Mouse (Mus musculus): ENCODE results near the gene Zfp94.

Zfp94 gene

DNA sequence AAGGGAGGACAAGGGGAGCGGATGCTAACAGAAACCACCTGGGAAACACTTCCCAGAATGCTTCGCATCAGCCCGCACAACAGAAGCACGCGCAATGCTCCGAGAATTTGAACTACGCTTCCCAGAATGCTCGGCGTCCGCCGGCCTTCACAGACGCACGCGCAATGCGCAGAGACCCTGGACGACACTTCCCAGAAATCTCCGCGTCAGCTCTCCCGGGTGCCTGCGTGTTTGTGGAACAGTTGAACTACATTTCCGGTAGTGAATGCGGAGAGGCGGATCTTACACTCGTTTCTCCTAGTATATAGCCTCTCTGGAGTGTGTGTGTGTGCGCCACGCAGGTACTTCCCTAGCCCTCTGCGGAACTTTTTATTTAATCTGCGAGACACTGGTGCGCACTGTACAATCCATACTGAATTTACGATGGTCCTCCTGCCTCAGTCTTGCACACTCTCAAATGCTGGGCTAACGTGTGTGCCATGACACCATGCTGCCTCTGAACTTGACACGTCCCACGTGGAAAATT, at the start of gene Zfp94:
Gene Zfp94 (minus strand): TSS at position 100 of the 526 bp plus-strand sequence.
- DNase-seq, result peak; percentile 98

DNA sequence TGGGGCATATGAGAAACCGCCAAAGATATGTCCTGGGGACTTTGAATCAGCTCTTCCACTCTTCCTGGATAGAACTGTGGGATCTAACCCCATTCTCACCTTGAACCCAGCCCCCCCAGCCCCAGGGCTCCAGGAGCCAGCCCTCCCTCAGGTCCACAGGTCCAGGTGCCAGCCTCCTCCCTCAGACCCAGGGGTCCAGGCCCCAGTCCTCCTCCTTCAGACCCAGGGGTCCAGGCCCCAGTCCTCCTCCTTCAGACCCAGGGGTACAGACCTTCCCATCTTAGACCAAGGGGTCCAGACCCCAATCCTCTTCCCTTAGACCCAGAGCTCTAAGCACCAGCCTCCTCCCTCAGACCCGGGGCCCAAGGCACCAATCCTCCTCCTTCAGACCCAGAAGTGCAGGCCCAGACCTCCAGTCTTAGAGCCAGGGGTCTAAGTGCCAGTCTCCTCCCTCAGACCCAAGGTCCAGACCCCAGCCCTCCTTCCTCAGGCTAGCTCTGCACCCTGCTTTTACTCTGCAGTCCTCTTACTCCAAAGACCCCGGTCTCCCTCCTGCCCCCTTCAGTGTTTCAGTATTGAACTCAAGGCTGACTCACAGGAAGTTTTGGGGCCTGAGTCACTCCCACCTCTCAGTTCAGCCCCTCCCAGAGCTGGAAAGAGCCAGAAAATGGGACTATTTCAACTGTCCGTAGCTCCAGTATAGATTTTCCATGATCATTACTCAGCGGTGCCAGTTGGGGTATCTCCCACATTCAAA, 49.0 kb upstream of the Zfp94 start:
- DNase-seq, result no peak

- DNase-seq, result peak; percentile 90
These were observed 48.4 kb upstream of the Zfp94 start for GRCm38 (mm10) chr7:24364827-24365226.

GRCm38 (mm10) chr7:24363228-24363627, 46.8 kb upstream of the Zfp94 start:
- DNase-seq, result peak; percentile 52

GRCm38 (mm10) chr7:24361001-24361400, 44.5 kb upstream of the Zfp94 start:
- no peak for DNase-seq

- peak; percentile 57 for DNase-seq
These were observed 42.8 kb upstream of the Zfp94 start for GRCm38 (mm10) chr7:24359269-24359668.

GRCm38 (mm10) chr7:24357899-24358298, 41.4 kb upstream of the Zfp94 start:
- no peak for DNase-seq

DNA sequence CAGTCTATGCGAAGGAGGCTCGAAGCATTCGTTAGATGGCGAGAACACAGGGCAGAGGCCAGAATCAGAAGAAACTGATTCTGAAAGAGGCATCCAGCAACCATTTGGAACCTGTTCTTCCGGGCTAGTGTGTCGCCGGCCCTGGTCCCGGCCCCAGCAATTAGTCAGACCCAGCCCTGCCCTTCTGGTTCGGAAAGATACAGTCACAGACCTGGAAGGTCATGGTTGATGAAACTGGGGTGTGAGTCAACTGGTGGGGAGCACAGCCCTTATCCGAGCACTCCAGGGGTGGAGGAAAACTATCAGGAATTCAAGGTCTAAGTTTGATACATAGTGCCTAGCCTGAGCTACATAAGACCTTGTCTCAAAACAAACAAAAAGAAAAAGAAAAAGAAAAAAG, 39.6 kb upstream of the Zfp94 start:
- no peak for DNase-seq

- no peak for DNase-seq
These were observed 39.2 kb upstream of the Zfp94 start for GRCm38 (mm10) chr7:24355646-24356045.

- DNase-seq, result no peak
These were observed 32.4 kb upstream of the Zfp94 start, which contains the start of gene Lypd5 for GRCm38 (mm10) chr7:24348896-24349295. Lypd5 (plus strand) TSS chr7:24349196.

GRCm38 (mm10) chr7:24346444-24346843, 30.0 kb upstream of the Zfp94 start:
- DNase-seq, result no peak

DNA sequence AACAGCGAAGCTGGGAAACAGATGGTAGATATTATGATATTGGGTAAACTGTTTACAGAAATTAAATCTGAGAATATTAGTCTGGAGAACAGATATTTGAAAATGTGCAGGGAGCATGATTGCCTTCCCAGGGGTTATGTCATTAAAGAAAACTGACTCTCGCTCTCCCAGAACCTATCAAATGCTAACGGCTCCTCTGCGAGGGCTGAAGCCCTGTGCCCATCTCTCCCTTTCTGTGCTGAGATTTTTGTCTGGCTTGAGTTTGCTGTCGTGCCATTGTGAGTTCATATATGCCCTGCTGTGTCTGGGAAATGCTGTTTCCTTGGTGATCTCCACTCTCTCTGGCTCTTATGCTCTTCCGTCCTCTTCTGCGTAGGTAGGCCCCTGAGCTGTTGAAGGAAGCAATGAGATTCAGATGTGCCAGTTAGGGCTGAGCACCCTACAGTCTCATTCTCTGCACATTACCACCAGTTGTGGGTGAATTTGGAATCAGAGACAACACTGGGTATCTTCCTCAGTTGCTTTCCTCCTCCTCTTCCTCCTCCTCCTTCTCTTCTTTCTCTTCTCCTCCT, 27.3 kb upstream of the Zfp94 start:
- DNase-seq, result no peak

GRCm38 (mm10) chr7:24338241-24338640, 21.8 kb upstream of the Zfp94 start:
- DNase-seq, result no peak

- DNase-seq, result peak; percentile 89
These were observed 19.3 kb upstream of the Zfp94 start for GRCm38 (mm10) chr7:24335699-24336309.

- no peak for DNase-seq
These were observed 17.0 kb upstream of the Zfp94 start, which contains the start of gene Tescl for GRCm38 (mm10) chr7:24333304-24333986. Tescl (minus strand) TSS chr7:24333936.

- no peak for DNase-seq
These were observed 11.0 kb upstream of the Zfp94 start for GRCm38 (mm10) chr7:24327281-24327975.

- peak; percentile 16 for DNase-seq
These were observed 10.0 kb upstream of the Zfp94 start for GRCm38 (mm10) chr7:24326273-24327135.

DNA sequence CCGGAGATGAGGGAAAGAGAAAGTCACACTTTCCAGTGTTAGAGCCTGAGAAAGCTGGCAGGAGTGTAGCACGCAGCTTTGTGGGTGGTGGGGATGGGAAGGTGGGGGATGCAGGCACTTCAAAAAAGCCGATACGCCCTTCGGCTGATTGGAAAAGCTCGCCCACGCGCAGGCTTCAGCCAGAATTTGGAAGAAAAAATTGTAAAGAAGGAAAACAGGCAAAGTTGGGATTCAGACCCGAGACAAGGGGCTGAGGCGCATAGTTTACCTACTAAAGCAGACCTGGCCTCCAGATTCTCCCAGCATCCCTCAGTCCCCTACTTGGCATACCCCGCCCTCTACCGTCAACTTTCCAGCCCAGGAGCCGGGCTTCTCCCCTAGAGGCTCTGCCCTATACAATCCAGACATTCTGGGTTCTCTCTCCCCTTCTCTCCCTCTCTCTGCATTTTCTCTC, 9.2 kb upstream of the Zfp94 start:
- peak; percentile 66 for DNase-seq

DNA sequence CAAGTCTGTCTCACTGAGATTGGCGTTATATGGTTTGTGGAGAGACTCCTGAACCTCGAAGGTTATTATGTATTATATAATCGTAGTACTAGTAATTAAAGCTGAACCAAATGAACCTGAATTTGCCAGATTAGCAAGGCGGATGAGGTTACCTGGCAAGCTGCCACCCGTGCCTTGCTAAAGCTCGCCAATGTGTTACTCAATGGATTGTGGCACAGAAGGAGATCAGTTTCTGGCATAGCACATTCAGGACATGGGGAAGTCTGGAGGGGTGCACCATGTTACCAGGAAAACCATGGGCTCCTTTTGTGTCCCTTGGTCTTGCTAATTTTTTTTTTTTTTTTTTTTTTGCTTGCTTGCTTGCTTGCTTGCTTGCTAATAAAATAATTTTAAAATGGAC, 8.7 kb upstream of the Zfp94 start:
- no peak for DNase-seq

DNA sequence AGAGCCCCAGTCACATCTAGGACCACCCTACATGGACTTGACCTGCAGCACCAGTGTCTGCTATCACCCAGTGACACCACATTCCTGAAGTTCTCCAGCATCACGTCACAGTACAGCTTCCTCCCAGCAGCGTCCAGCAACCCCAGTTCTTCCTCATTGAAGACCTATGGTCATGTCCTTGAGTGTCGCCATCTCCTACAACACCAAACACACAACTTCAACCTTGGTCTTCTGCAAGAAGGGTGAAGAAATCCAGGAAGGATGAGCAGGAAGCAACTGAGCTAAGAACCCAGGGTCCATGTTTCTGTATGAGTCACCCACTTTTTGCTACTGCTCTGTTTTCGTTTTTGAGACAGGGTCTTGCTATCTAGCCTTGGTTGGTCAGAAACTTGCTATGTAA, 6.1 kb upstream of the Zfp94 start:
- no peak for DNase-seq

GRCm38 (mm10) chr7:24318942-24319341, 2.5 kb upstream of the Zfp94 start:
- DNase-seq, result no peak
